Mouse (Mus musculus): ENCODE measurements at regions not wholly inside any gene's neighbourhood (a gene's known extent, or its start where the extent isn't known, plus 50 kb on each side); places are given as distances from the start of the nearest gene placed in this dataset.

GRCm38 (mm10) chr9:100194604-100195444, 291.8 kb downstream of the Il20rb start:
- Histone ChIP-seq H3K4me1 (peaks cover 5% of the 10 kb centered on the region), H3K27me3 (no peaks in the 10 kb centered on the region), H3K9me3 (no peaks in the 10 kb centered on the region), H3K9ac (no peak overlapping the region), H3K27ac (no peak overlapping the region), H3K4me2 (no peak overlapping the region), H3K4me3 (no peak overlapping the region), H3K36me3 (no peaks in the 10 kb centered on the region)
- 48% methylated on average over 11 of the region's 11 CpGs for WGBS
- ATAC-seq (ENCODE audit: insufficient number of reproducible peaks, low FRiP score, low TSS enrichment, low read depth) = peak; percentile 85; the same call in 1 of the 2 replicates

- Histone ChIP-seq H3K27me3 (no peaks in the 10 kb centered on the region), H3K36me3 (no peaks in the 10 kb centered on the region), H3K4me3 (no peak overlapping the region), H3K4me2 (no peak overlapping the region), H3K27ac (no peak overlapping the region), H3K9ac (no peak overlapping the region), H3K4me1 (peaks cover 5% of the 10 kb centered on the region), H3K9me3 (no peaks in the 10 kb centered on the region)
- ATAC-seq (ENCODE audit: insufficient number of reproducible peaks, low FRiP score, low TSS enrichment, low read depth) = no peak
- WGBS = 68% methylated on average over 5 of the region's 5 CpGs
Observed at GRCm38 (mm10) chr9:100194158-100194557, 292.4 kb downstream of the Il20rb start.

GRCm38 (mm10) chr9:100184081-100184480, 302.5 kb downstream of the Il20rb start:
- no peaks in the 10 kb centered on the region for H3K4me1 ChIP-seq
- no peaks in the 10 kb centered on the region for H3K27me3 ChIP-seq
- H3K36me3 ChIP-seq = no peaks in the 10 kb centered on the region
- no peak overlapping the region for H3K27ac ChIP-seq
- no peak for ATAC-seq (ENCODE audit: insufficient number of reproducible peaks, low FRiP score, low TSS enrichment, low read depth)
- H3K9me3 ChIP-seq = no peaks in the 10 kb centered on the region
- H3K4me3 ChIP-seq = no peak overlapping the region
- no peak overlapping the region for H3K4me2 ChIP-seq
- 62% methylated on average over 9 of the region's 9 CpGs for WGBS
- H3K9ac ChIP-seq = no peak overlapping the region

DNA sequence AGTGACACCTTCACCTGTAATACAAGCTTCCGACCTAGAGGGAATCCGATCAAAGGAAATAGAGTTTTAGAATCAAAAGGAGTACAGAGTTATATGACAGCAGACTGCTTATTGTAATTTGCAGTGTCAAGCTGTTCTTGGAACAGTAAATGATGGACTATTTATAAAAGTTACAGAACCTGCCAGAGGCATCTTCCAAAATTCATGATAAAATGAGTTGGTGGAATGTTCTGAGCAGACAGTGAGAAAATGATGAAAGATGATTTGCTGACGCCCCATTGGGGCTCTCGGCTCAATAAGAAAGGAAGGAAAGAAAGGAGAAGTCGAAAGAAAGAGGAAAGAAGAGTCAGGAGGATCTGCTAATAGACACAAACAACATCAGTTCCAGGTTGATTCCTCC, 300.3 kb upstream of the Sox14 start:
- no peak for ATAC-seq (ENCODE audit: insufficient number of reproducible peaks, low FRiP score, low TSS enrichment, low read depth)
- H3K4me3 ChIP-seq = no peak overlapping the region
- 72% methylated on average over 5 of the region's 5 CpGs for WGBS

DNA sequence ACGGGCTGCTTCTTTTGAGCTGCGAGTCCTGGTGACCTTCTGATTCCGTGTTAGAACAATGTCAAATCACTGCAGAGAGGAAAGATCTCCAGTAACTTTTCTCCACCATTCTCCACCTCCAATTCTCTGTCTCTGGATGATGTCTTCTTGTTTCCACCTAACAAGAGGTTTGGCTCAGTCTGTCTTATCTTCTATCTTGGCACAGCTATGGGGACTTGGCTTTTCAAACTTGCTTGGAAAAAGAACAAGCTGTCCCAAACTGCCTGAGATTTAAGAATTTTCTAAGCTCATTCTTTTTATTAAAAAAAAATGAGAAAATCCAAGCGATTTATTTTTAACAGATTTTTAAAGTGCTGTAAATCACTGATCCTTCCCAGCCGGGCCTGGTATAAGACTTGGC, 290.3 kb upstream of the Sox14 start:
- ATAC-seq (ENCODE audit: insufficient number of reproducible peaks, low FRiP score, low TSS enrichment, low read depth) = no peak
- WGBS = 74% methylated on average over 5 of the region's 5 CpGs
- Histone ChIP-seq H3K9me3 (no peaks in the 10 kb centered on the region), H3K27ac (no peak overlapping the region), H3K4me1 (no peaks in the 10 kb centered on the region), H3K36me3 (no peaks in the 10 kb centered on the region), H3K4me3 (no peak overlapping the region), H3K27me3 (no peaks in the 10 kb centered on the region), H3K9ac (no peak overlapping the region), H3K4me2 (no peak overlapping the region)

More for the DNA sequence above, 300.3 kb upstream of the Sox14 start:
- no peaks in the 10 kb centered on the region for H3K4me1 ChIP-seq
- H3K9ac ChIP-seq = no peak overlapping the region
- H3K9me3 ChIP-seq = no peaks in the 10 kb centered on the region
- no peaks in the 10 kb centered on the region for H3K27me3 ChIP-seq
- H3K27ac ChIP-seq = no peak overlapping the region
- H3K4me2 ChIP-seq = no peak overlapping the region
- no peaks in the 10 kb centered on the region for H3K36me3 ChIP-seq

DNA sequence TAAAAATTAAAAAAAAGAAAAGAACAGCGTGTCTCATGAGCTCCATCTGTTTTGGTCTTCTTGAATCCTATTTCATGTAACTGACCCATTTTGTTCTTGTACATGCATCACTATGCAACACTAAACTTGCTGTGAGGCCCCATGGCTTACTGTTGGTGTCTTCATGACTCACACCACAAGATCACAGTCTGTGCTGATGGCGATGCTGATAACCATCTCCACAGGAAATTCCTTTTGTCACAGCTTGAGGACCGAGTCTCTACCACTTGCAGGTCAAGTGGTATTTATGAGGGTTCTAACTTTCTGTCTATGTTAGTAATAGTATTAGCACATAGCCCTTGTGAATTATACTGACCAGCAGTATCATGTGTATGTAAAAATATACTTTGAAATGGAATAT, 286.0 kb upstream of the Sox14 start:
- Histone ChIP-seq H3K9ac (no peak overlapping the region), H3K4me2 (no peak overlapping the region), H3K4me3 (no peak overlapping the region), H3K27me3 (no peaks in the 10 kb centered on the region), H3K4me1 (no peaks in the 10 kb centered on the region), H3K27ac (no peak overlapping the region), H3K36me3 (no peaks in the 10 kb centered on the region), H3K9me3 (no peaks in the 10 kb centered on the region)
- no peak for ATAC-seq (ENCODE audit: insufficient number of reproducible peaks, low FRiP score, low TSS enrichment, low read depth)
- WGBS = 60% methylated on average over 3 of the region's 3 CpGs

All from limb, embryonic 15.5 days (tissue).